Mouse (Mus musculus) embryonic fibroblast, embryonic 13.5 days (primary cell): Measurements from ENCODE around the gene Gm17409. TPM values are rescaled to one million over a fixed set of nuclear protein-coding genes. Genes with fewer than 3 reads are reported as not detected.

Experiments used
- H3K27ac ChIP-seq: 2 replicates; pipeline ENCODE4 v1.5.1; 2012; ENCODE audit warnings: low read length, control low read depth, inconsistent platforms; ENCODE audit not compliant: insufficient read depth
- H3K4me1 ChIP-seq: 2 replicates; pipeline ENCODE4 v1.6.1; 2011; ENCODE audit warnings: low read length; ENCODE audit not compliant: control insufficient read depth, insufficient read depth
- H3K4me3 ChIP-seq: 2 replicates; pipeline ENCODE4 v1.5.1; 2011; ENCODE audit warnings: mild to moderate bottlenecking, control low read depth, low read length; ENCODE audit not compliant: insufficient read depth
- CTCF ChIP-seq: IDR thresholded peaks from 2 replicates; pipeline ENCODE4 v1.5.1; 2011; ENCODE audit warnings: mild to moderate bottlenecking, control low read depth, low read length, moderate library complexity, borderline replicate concordance; ENCODE audit not compliant: insufficient read depth
- POLR2A ChIP-seq: IDR thresholded peaks from 2 replicates; pipeline ENCODE4 v1.6.1; 2011; ENCODE audit warnings: low read depth, mild to moderate bottlenecking, control low read depth, low read length, moderate library complexity
- polyA plus RNA-seq: library from polyadenylated mRNA; stranded (reverse); fragments of >200 nt; gene quantifications from 2 replicates; pipeline ENCODE4 v1.2.4, GENCODE M21; 2011; ENCODE audit warnings: low read depth; ENCODE audit not compliant: missing spikeins, insufficient read length

Gene Gm17409
- polyA plus RNA-seq, 1 experiment: not detected

DNA sequence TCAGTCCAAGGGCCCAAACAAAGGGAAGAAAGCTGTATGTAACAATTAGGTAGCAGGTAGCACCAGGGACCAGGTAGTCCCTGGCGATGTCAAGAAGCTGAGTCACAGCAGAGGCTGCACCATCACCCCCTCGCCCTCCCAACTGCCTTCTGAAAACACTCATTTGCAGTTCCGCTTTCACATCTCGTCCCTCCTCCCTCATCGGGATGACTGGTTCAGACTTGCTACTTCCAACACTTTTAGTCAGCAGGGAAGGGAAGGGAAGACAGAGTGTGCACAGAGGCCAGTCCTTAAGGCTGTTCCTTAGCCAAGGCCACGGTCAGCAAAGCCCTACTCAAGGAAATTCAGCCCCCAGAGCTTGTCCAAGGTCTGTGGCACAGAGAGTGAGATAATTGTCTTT, 10.8 kb downstream of the Gm17409 start:
- TF ChIP-seq POLR2A (no peak), CTCF (no peak)
- Histone ChIP-seq H3K4me3 (no peak overlapping the region), H3K4me1 (peaks cover 22% of the 10 kb centered on the region), H3K27ac (no peak overlapping the region)

DNA sequence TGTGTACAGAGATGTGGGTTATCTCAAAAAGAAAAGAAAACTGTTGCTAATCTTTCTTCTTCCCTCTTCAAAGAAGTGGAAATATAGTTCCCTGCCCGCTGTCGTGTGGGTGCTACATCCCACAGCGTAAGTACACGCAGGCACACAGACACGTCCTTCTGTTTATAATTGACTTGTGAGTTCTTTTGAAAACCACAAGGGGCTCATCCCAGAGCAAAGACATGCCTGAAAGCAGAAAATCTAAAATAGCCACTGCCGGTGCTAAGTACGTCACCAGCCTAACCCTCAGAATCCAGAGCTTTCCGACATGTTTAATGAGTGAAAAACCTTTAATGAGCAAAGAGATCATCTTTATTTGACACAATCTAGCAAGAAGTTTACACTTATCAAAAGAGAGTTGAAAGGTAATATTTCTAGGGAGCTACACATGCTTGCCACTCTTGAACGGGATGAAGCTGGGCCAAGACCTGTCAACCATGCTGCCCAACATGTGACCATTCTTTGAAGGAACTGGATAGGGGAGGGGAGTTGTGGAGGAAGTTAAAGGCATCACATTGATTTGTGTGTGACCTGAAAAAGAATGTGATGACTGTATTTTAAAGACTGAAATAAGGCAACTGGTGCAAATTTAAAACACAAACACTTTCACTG, 11.7 kb downstream of the Gm17409 start:
- TF ChIP-seq POLR2A (no peak), CTCF (no peak)
- Histone ChIP-seq H3K27ac (no peak overlapping the region), H3K4me3 (no peak overlapping the region), H3K4me1 (peaks cover 25% of the 10 kb centered on the region)

DNA sequence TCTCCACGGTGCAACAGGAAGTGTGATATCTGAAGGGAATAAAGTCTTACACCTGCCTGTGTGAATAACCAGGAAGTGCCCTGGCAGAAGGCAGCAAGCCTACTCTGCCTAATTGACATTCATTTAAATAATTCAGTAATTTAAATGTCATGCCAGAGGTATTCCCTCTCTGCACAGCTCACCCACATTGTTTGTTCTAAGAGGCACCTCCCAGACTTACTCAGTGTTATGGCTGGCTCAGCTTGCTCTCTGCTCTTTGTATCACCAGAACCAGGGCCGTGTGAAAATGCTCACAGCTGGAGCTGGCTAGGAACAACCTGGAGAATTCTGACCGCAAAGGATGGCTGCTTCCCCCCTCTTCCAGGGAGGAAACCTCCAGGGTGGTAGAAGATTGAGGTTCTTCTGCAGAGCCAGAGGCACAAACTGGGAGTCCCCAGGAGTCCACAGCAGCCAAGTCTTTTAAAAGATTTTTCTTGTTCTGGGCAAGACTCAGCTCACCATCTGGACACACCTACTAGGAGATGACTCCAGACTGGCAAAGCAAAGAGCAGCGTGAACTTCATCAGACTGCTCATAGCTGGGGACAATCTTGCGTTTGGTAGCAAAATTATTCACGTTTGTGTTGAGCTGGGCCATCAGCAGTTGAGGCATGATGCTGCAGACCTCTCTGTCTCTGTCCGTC, 14.5 kb downstream of the Gm17409 start:
- no peak overlapping the region for H3K4me3 ChIP-seq
- H3K27ac ChIP-seq: peak overlapping the region; percentile 80
- TF ChIP-seq CTCF (no peak), POLR2A (no peak)
- peaks cover 21% of the 10 kb centered on the region for H3K4me1 ChIP-seq

DNA sequence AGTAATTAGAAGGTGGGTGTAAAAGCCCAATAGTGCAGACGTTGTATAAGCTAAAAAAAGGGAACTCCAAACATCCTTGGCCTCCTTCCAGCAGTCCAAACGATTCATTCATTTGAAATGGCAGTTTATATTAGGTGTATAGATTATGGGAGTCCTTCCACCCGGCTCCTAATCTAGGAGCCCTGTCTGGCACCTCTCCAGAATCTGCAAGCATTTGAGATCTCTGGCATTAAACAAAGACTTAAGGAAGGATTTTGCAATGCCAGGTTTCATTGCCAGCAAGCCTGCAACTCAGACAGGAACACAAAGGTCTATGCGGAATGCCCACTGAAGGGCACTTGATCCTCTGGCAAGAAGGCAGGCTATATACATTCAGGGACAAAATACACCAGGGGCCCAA, 15.2 kb downstream of the Gm17409 start:
- peaks cover 21% of the 10 kb centered on the region for H3K4me1 ChIP-seq
- TF ChIP-seq POLR2A (no peak), CTCF (no peak)
- H3K27ac ChIP-seq: peak overlapping the region; percentile 80
- H3K4me3 ChIP-seq: no peak overlapping the region

DNA sequence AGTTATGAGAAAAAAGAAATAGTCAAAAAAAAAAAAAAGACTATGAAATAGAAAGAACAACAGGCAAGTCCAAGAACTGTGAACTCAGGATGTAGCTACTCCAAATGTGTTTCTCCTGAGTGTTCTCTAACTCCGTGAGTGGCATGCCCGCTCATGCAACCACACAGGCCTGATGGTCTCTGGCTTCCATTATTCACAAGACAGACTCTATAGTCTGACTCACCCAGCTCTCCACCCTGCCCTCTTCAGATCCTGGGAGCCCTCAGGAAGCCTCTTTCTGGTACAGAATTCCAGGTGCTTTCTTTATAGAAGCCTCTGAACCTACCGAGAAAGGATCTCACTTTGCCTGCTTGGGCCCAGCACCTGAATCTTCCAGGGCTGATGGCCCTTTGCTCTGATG, 15.8 kb downstream of the Gm17409 start:
- peaks cover 21% of the 10 kb centered on the region for H3K4me1 ChIP-seq
- TF ChIP-seq CTCF (no peak), POLR2A (no peak)

DNA sequence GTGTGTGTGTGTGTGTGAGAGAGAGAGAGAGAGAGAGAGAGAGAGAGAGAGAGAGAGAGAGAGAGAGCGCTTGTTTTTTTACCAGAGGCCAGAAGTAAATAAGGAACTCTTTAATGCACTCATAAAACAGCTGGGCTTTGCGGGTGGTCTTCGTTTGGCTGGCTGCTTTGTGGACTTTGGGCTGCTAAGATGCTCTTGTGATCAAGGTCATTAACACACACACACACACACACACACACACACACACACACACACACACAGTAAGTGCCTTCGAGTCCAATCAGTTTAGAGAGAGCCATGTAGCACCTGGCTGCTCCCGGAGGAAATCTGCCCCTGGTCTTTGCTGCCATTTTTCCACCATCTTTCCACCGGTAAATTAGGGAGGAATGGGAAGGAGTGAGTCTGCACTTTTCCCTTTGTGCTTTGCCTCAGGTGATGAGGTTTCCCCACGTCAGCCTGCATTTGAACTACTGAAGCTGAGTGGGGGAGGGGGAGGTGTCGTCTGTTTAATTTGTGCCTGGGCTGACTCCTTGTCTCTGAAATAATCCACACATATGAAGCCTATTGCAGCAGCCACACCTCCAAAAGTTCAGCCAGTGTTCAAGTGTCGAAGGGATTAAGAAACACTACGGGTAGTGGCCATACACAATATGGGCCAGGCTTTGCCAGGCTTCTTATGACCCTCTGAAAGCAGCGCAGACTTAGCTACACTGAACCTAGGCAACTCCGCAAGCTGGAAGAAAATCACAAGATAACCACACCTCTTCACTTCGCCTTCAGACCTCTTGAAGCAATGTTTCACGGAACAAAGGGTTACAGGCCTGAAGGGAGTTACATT, 16.7 kb downstream of the Gm17409 start:
- no peak overlapping the region for H3K4me3 ChIP-seq
- peaks cover 21% of the 10 kb centered on the region for H3K4me1 ChIP-seq
- TF ChIP-seq CTCF (no peak), POLR2A (no peak)
- peak overlapping the region; percentile 55; the same call in 1 of the 2 replicates for H3K27ac ChIP-seq

More for the DNA sequence above, 15.8 kb downstream of the Gm17409 start:
- Histone ChIP-seq H3K27ac (peak overlapping the region; percentile 55), H3K4me3 (no peak overlapping the region)

DNA sequence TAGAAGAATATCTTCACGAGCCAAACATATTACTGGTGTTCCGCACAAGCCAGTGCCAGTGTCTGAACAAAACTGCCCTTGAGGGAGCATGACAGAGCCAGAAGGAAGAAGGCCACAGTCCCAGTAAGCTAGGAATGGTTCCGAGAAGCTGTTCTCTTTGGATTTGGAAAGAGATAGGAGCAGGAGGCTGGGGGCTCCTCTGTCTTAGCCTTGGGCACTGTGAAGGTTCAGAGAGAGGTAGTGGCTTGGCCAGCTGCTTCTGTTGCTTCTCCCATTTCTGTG, 17.3 kb downstream of the Gm17409 start:
- TF ChIP-seq CTCF (no peak), POLR2A (no peak)
- no peak overlapping the region for H3K4me3 ChIP-seq
- no peak overlapping the region for H3K27ac ChIP-seq
- H3K4me1 ChIP-seq: peaks cover 21% of the 10 kb centered on the region

DNA sequence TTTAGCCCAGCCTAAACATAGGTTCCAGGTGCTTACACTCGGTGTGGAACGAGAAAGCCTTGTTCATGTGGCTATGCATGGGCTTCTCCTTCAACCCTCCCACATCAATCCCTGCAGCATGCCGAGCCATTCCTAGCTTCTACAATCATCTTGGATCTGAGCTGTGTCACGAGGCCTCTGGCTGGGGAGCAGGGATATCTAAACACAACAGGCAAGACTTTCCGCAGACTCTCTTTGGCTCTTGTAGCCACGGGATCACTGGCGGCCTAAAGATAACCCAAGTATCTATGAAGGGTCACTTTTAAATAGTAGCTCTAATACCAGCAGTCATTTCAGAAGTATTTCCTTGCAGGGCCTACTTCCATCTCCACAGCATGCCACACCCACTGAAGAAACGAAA, 18.5 kb downstream of the Gm17409 start:
- TF ChIP-seq CTCF (no peak), POLR2A (no peak)
- H3K4me3 ChIP-seq: no peak overlapping the region
- peaks cover 21% of the 10 kb centered on the region for H3K4me1 ChIP-seq
- H3K27ac ChIP-seq: no peak overlapping the region

DNA sequence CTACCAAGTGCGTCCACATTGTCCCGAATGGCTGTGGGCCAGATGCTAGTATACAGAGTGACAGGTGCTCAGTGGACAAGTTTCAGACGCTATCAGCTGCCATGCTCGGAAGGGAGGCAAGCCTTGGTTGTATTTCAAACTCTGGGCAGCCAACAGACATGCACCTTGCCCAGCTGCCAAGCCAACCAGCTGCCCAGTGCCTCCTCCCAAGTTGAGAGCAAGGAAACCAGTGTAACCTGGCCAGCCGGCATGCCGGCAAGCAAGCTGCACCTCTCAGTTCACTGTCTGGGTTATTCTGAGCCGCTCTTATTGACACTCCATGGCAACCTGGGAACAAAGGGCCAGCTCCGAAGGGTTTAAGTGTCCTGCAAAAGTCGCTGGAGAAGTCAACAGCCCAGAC, 19.4 kb downstream of the Gm17409 start:
- Histone ChIP-seq H3K4me3 (no peak overlapping the region), H3K27ac (no peak overlapping the region), H3K4me1 (peaks cover 15% of the 10 kb centered on the region)
- TF ChIP-seq CTCF (no peak), POLR2A (no peak)

DNA sequence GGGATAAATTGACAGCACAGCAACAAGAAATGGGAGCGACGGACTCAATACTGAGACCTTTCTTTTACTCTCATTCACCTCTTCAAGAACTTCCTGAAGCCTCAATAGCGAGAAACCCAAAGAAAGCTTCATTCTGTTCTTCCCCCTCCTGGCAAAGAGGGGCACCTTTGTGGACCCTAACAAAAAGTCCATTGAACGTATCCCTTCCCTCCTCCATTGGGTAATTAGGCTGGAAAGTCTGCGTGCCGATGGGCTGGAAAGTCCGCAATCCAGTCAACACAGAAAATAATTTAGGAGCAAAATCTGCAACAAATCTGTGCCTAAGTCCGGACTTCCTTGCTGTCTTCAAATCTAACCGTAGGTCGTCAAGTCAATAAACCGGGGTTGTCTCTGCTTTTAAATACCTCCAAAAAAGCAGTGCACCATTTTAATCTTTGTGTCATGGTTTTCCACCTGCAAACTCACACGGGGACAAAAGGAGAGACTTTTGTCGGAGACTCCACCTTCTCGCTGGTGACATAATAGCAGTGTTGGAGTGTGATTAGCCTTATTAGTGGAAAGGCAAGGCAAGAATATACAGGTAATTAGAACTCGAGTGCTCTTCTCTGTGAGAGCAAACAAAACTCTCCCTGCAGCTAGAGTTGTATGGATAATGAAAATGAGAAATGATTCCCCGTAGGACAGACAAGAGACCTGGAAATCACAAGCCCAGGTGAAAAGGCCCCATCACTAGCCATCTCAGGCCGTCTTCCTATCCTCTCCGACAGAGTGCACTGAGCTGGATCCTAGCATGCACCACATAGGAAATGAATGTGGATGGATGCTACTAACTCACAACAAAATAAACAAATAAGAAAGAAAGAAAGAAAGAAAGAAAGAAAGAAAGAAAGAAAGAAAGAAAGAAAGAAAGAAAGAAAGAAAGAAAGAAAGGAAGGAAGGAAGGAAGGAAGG, 24.0 kb downstream of the Gm17409 start:
- TF ChIP-seq CTCF: no peak
- TF ChIP-seq POLR2A: no peak

More for the DNA sequence above, 24.0 kb downstream of the Gm17409 start:
- Histone ChIP-seq H3K27ac (no peak overlapping the region), H3K4me1 (no peaks in the 10 kb centered on the region), H3K4me3 (no peak overlapping the region)
